Mouse (Mus musculus): ENCODE data around the gene Kcna1.

Kcna1 gene

DNA sequence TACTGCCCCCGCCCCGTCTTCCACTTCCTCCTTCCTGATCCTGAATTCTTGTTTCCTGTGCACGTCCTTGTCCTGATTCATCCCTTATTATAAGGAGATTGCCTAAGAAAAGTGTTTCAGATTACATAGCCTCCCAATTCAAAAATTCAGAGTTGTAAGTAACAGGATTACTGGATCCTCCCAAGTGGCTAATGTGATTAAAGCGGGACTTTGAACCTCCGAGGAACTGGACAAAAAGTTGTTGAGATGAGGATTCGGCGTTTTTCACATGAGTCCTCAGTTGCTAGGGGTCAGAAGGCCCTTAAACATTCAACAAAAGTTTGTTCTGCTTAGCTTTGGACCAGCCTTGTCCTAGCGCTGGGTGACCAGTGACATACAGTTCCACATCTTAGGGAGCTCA, at the start of gene Kcna1:
Kcna1 (minus strand) TSS at position 4 of the 400 bp plus-strand sequence.
- DNase-seq (ENCODE audit: low read depth, low spot score) = no peak

DNA sequence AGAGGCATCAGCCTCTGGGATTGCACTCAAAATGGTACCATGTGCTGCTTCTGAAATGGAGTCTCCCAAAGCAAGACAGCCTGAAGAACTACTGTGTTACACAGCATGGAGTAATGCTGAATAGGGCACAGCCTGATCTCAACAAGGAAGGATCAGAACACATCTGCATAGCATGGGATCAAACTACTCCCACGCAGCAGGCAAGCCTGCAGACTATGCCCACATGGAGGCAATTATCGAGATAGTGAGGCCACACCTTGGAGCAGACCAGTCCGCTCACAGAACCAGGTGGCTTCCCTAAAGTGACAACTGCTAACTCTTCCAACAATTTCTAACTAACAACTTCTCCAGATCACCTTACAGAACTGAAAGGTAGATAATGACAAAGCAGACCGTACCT, 40.9 kb upstream of the Kcna1 start:
- DNase-seq (ENCODE audit: low read depth, low spot score) = no peak

DNA sequence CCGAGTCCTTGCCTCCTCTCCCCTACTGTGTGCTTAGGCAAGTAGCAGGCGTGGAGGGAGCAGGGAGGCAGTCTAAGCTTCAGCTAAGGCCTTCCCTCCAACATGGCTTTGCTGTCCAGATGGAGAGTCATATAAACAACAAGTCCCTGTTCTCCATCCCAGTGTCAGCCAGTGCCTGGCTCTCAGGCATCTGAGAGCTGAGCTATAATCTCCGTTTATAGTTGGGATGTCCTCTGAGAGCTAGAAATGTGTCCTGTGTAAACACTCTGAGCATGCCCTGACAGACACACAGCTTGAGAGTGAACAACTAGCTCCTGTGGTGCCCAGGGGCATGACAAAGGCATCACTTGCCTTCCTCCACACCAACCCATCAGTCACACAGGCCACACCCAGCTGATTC, 39.0 kb upstream of the Kcna1 start:
- DNase-seq (ENCODE audit: low read depth, low spot score) = no peak

DNA sequence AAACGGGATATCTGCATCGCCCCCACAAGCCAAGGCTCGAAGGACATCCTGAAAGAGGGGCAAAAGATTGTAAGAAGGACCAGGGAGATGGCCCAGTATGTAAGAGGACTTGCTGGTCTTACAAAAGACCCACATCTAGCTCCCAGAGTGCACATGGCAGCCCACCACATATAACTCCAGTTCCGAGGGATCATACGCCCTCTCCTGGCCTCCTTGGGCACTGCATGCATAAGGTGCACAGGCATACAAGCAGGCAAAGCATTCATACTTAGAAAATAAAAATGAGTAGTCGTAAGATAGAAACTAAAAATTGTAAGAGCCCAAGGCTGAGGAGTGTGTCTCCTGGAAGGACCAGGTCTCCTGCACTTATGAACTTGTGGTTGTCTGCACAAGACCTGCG, 32.8 kb upstream of the Kcna1 start:
- DNase-seq (ENCODE audit: low read depth, low spot score) = peak; percentile 17

DNA sequence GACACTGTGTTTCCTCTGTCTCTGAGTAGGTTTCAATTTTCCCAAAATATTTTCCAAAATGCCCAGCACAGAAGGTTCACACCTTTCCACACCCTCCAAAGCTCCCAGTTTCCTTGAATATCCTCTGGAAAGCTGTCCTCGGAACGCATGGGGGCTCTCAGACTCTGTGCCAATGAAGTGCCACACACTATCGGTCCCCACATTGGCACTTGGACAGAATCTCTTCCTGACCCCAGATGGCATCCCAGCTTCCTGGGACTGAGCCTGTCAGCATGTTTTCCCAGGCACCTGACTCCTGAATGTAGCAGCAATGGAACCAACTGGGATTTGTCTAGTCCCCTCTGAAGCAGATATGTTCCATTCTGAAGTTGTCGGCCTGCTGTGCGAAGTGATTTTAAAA, 20.8 kb upstream of the Kcna1 start:
- no peak for DNase-seq (ENCODE audit: low read depth, low spot score)

DNA sequence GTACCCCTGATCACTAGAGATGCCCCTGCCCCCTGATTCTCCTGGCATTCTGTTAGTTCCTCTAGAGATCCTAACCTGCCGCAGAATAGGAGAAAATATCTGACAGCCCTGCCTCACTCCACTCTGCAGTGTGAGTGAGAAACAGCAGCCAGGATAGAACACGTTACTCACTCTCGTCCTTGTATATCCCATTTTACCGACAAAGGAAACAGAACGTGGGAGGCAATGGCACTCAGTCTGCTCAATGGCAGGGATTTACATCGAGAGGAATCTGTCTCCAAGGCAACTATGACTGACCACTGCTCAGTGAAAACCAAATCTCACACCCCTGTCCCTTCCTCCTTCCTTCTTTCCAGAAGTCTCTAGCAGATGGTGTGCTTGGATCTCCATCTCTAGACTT, 19.9 kb upstream of the Kcna1 start:
- no peak for DNase-seq (ENCODE audit: low read depth, low spot score)

DNA sequence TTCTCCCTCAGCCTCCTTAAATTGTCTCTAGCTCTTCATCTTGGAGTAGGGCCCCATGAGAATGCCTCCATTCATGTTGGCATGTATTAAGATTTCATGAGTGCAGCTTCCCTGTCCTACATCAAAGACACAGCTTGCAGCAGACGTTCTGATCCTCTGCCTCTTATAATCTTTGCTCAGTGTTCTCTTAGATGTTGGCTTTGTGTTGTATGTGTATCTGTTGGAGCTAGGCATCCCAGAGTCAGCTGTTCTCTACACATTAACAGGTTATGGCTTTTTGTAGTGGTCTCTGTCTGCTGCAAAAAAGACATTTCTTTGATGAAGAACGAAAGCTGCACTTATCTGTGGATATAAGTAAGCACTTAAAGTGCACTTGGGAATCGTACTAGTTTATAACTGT, 18.4 kb upstream of the Kcna1 start:
- DNase-seq (ENCODE audit: low read depth, low spot score) = no peak

DNA sequence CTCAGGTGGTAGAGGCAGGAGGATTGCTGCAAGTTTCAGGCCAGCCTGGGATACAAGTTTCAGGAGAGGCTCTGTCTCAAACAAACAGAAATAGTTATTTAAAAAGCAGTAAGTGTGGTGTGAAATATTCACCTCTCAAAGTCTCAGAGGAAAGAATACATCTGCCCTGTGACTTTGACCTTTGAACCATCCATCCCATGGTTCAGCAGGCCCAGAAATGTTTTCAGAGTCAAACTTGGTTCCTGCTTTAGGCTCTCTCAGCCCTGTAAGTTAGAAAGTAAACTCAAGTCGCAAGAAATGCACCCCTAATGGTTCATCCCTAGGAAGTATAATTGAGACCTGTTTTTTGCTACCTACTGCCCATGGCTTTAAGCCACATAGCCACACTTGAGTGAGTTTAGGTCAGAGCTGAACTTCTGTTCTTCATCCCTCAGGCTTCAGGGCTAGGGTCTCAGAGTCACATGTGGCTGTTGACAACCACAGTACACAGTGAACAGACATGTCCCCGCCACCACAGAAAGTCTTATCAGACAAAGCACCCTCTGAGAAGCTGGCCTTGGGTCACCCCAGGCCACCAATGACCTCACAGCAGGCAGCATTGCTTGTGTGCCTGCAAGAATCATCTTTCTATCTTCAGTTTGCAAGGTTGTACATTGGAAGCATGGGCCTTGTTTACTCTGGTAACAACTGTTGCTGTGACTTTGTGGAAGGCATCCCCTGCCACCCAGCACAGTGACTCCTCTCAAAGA, 11.6 kb upstream of the Kcna1 start:
- no peak for DNase-seq (ENCODE audit: low read depth, low spot score)

DNA sequence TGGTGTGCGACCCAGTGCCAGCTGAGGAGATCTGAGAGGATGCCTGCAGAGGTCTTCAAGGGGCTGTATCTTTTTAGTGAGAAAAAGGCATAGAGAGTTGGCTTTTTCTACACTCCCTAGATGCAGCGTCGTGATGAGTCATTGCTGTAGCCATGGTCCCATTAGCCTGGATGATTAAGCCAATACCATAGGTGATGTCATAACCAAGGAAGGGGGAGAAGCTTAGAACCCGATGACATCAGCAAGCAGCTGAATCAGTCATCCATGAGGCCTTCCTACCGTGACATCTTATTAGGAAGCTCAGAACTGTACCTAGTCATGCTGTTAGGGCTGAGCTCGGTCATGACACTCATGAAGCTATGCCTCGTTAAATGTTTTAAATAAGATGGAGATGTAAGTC, 7.4 kb upstream of the Kcna1 start:
- DNase-seq (ENCODE audit: low read depth, low spot score) = no peak

DNA sequence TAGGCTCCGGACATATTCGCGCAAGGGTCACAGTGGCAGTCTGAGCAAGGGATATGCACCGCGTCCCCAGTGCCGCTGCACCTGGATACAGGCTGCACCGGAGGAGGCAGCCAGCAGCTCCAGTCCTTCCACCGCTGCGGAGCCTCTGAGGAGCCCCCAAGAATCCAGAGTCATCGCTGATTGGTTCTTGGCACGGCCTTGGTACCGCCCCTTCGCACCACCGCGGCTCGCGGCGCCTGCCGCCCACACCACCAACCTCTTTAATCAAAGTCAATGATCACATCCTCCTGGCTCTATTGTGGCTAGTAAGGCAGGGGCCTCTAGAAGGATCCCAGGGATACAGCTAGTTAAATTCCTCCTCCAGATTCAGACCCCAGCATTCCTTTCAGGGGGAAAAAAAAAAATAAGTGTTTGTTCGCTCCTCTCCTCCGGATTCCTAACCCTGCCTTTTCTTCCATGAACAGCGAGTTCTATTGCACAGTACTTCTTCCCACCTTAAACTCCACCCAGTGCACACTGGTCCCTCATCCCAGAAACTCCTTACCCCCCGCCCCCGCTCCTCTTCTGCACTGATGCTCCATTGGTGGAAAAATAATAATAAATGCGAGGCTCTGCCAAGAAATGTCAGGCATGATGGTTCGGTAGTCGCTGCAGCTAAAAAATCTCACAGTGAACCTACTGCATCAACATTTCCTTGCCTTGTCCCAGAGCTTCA, 383 bp downstream of the Kcna1 start:
- DNase-seq (ENCODE audit: low read depth, low spot score) = peak; percentile 75

DNA sequence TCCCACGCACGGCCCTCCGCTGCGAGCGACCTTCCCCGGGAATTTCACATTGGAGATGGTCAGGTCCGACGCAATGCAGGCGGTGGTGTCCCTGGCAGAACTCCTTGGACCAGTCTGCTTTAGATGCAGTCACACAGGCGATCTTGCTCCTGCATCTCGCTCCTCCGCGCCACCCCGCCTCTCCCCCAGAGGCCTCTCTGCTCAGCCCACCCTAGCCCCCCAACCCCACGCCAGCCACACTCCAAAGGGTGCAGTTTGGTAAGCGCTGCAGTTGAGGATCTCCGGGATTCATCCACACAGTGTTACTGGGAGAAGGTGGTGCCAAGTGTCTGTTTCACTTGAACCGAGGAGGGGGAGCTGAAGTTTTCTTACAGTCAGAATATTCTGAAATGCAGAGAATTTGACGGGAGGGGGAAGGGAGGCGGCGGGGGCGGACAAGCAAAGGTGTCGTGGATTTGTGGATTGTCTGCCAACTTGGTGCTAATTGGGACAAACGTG, 1.1 kb downstream of the Kcna1 start:
- no peak for DNase-seq (ENCODE audit: low read depth, low spot score)

DNA sequence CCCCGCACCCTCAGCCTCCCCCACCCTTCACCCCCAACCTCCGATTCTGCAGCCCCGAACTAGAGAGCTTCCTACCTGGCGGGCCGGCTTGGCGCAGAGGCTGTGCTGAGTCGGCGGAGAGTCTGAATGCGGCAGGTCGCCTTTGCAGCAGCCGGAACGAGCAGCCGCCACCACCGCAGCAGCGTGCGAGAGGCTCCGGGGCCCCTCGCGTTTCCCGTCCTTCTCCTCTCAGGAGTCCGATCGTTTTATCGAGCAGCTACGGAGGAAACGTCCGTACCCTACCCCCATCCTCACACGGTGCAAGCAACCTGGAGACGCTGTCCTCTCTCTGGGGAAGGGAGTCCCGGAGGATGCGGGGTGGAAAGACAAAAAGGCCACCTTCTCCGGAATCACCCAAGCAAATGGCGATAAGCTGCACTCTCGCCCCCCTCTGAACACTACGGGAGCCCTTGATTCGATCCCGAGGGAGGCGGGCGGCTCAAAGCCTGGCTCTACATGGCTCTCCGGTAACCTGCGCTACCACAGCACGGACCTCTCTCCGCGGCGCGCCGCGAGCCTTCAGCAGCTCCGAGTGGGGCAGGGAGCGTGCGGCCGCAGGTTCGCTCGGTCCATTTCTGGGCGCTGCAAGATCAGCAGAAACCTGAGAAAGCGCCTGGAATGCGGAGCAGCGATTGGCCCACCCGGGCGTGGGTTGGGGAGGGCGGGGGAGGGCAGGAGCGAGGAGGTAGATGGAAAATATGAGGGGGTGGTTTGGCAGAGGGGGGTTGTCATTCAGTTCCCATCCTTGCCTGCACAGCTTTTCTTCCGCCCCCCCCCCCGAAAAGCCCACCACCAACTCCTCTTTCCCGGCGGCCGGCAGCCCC, 1.8 kb downstream of the Kcna1 start:
- no peak for DNase-seq (ENCODE audit: low read depth, low spot score)

DNA sequence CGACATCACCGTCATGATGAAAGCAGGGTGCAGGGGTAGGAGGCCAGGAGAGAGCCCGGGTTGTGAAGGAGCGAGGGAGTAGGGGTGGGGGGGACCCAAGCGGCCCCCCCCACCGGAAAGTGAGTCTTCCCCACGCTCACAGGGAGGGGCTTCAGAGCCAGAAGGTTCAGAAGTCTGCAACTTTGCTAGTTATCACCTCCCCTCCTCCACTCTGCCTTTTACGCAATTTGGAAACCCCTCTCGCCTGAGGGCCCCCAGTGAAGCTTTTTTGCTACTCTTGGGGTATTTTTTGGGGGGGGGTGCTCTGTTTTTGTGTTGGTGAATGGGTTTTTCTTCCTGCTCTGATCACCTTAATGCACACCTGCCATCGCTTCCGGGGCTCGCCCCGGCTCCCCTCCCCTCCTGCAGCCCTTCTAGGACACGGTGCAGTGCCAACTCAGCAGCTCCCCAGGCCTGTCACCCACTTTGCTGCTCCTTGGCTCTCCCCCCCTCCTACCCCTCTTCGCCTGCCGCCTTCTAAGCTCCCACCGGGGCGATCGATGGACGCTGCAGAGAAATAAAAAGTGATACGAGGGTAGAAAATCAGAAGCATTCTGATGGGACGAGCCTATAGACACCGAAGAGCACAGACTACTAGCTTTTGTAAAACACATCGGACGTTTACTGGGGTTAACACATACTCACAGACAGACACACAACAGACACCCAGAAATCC, 2.7 kb downstream of the Kcna1 start:
- DNase-seq (ENCODE audit: low read depth, low spot score) = no peak

DNA sequence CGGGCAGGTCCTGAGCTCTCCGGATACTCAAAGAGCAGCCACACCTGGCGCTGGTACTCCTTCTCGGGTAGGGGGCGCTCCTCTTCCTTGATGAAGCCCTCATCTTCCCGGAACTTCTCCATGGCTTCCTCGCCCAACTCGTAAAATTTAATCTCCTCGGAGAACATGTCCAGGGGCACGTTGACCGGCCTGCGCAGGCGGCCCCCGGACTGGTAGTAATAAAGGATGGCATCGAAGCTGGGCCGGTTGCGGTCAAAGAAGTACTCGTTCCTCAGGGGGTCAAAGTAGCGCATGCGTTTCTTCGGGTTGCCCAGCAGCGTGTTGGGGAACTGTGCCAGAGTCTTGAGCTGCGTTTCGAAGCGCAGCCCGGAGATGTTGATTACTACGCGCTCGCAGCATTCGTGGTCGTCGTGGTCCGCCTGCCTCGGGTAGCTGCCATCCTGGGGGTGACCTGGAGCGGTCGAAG, 3.3 kb downstream of the Kcna1 start:
- DNase-seq (ENCODE audit: low read depth, low spot score) = no peak

DNA sequence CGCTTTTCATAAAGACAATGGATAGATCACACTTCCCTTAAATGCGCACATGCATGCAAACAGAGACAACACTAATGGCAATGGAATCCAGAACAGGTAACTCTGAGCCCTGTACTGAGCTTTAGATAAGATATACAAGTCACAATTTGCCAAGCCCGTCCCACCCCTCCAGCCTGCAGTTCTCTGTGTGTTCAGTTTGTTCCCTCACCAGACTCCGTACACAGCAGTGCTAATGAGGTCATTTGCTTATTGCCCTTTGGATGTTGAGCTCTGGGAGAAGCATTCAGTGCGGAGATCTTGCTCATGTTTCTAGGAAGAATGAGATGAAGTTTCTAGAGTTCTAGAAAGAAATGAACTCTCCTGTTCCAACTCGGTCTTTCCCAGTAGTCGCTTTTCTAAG, 17.7 kb downstream of the Kcna1 start:
- DNase-seq (ENCODE audit: low read depth, low spot score) = no peak

DNA sequence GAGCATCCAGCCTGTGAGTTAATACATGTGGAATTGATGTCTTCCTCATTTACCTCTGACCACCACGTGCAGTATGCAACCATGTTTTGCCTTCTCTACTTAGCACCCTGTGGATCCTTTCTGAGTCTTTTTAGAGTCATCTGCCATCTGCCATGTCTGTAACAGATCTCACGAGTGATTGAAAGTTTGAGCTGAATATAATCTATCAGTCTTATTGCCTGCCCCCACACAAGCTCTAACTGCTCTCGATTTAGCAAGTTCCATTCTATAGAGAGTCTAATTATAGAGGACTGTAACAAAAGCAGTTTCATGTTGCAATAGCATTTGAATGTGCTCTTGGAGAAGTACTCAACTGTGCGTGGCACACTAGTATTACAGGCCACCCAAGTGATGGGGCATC, 27.7 kb downstream of the Kcna1 start:
- no peak for DNase-seq (ENCODE audit: low read depth, low spot score)

DNA sequence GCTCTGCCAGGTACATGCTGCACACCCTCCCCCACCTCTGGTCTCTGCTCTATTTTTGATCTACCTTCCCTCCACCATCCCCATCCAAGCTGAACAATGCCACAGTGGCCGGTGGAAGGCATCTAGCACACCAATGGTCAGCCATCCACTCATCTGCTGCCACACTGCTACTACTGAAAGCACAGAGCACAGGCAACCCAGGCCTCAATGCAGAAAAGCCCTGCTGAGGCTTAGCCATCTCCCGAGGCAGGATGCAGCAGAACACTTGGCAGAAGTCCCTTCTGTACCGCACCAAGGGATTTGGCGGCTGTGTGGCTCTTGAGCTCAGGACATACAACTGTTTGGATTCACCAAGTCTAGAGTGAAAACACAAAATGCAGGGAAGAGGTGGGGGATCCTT, 35.4 kb downstream of the Kcna1 start:
- no peak for DNase-seq (ENCODE audit: low read depth, low spot score)

DNA sequence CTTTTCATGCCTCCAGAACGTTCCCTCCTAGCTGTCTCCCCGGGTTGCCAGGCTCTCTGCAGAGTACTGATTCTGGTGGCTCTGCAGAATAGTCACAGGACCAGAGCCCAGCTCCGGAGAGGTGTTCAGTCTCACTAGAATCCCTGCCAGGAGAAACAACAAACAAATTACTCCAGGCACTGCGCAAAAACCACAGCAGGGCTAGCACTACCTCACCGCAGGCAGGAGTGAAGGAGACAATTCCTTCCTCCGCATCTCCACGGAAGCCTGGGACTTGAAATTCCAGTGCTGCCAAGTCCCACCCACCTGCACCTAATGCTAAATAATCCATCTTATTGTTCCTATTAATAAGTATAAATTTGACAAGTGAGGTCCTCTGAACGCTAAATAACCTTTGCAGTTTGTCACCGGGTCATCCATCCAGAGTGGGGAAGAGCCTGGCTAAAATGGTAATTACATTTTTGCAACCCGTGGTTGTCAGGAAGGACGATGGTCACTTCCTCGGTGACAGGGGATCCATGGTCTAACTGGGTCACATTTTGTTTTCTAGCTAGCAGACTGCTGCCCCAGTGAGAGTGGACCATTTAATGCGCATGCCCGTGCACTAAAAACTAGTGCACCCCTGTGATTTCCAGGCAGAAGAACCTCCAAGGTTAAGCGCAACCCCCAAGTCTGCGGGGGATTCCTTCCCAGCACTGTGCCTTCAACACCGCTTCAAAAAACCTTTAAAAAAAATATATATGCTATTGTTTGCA, 36.8 kb downstream of the Kcna1 start:
- no peak for DNase-seq (ENCODE audit: low read depth, low spot score)

DNA sequence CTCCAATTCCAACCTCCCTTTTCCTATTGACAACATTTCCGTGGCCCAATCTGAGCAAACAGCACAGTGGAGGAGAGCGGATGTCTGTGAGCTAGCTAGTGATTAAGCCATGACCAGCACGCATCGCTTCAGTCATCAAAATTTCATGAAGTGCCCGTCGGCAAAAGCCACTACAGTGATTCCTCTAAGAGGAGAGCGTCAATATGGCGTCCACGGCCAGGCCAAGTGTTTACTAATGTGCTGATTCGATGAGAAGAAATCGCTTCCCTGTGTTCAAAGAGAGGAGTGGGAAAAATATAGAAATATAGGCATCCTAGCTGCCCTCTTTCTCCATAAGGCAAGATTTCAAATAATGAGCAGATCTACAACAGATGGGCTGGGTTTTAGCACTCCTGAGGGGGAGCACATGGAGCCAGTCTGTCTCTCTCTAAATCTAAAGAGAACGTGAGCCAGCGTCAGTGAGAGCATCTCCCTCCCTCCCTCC, 44.3 kb downstream of the Kcna1 start:
- no peak for DNase-seq (ENCODE audit: low read depth, low spot score)

DNA sequence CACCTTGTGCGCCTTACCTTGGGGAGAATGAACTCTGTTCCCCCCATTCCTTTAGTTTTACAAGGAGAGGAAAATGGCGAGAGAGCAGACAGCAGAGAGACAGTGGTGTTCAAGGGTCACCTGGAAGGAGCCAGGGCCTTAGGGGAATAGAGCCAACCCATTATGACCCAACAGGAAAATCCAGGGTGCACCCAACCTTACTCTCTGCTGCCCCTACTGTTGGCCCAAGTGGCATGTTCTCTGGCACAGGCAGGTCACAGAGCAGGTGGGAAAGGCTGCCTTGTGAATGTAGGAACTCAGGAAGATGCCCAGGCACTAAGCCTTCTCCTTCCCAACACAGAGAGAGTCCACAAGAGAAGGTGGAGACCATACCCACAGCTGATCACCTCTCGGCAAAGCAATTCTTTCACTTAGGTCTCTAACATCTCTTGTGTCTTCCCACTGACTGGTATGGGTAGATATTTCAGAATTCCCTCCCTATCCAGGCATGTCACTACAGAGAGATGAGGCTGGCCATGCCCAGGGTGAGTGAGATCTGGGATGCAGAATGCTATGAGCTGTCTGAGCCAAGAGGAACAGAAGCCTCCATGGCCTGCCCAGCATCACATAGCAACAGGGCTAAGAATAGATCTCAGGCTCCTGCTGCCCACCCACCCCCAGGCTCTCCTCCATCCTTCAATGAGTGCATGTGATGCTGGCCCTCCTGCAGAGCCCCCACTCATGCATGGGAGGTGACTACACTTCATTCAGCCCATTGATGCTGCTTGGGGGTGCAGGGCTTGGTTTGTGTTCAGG, 46.8 kb downstream of the Kcna1 start:
- DNase-seq (ENCODE audit: low read depth, low spot score) = no peak
